Mouse (Mus musculus): Measurements from ENCODE around the gene Tox3. TPM values are rescaled to one million over a fixed set of nuclear protein-coding genes. Genes with fewer than 3 reads are reported as not detected.

Gene Tox3
- polyA plus RNA-seq, 1 experiment from 2014 or later = 0.08 TPM

- 64% methylated on average over 12 of the region's 12 CpGs for WGBS (ENCODE audit: insufficient replicate concordance)
- Histone ChIP-seq H3K9ac (no peak overlapping the region), H3K36me3 (replicated peaks) (no peaks in the 10 kb centered on the region), H3K4me2 (no peak overlapping the region), H3K9me3 (replicated peaks) (no peaks in the 10 kb centered on the region), H3K27ac (replicated peaks) (no peak overlapping the region), H3K4me3 (replicated peaks) (no peak overlapping the region), H3K4me1 (replicated peaks) (no peaks in the 10 kb centered on the region), H3K27me3 (no peaks in the 10 kb centered on the region)
- ATAC-seq (ENCODE audit: insufficient read depth) = no peak
These were observed 80.4 kb downstream of the Tox3 start for GRCm38 (mm10) chr8:90267698-90268256.

DNA sequence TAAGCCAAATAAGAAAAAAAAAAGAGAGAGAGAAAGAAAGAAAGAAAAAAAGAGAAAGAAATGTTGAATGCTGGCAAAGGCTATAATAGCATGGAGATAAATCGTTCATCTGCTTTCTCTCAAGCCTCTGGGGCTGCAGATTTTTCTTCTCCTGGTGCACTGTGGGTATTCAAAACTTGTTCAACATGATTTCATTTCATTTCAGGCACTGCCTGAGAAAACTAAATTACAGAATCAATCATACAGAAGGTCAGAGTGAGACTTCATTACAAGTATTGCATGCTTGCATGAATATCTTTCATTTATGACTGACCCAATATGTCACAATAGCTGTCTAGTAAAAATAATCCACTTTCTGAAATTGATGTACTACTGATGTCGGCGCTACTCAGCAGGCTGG is 81.2 kb downstream of the Tox3 start:
- H3K4me3 ChIP-seq (replicated peaks) = no peak overlapping the region
- WGBS (ENCODE audit: insufficient replicate concordance) = 64% methylated on average over 3 of the region's 3 CpGs
- no peaks in the 10 kb centered on the region for H3K36me3 ChIP-seq (replicated peaks)
- no peaks in the 10 kb centered on the region for H3K9me3 ChIP-seq (replicated peaks)
- H3K4me1 ChIP-seq (replicated peaks) = no peaks in the 10 kb centered on the region
- H3K4me2 ChIP-seq = no peak overlapping the region
- no peaks in the 10 kb centered on the region for H3K27me3 ChIP-seq
- no peak for ATAC-seq (ENCODE audit: insufficient read depth)
- no peak overlapping the region for H3K27ac ChIP-seq (replicated peaks)
- H3K9ac ChIP-seq = no peak overlapping the region

- Histone ChIP-seq H3K27ac (replicated peaks) (no peak overlapping the region), H3K9ac (no peak overlapping the region), H3K4me3 (replicated peaks) (no peak overlapping the region), H3K36me3 (replicated peaks) (no peaks in the 10 kb centered on the region), H3K4me2 (no peak overlapping the region), H3K9me3 (replicated peaks) (no peaks in the 10 kb centered on the region), H3K4me1 (replicated peaks) (no peaks in the 10 kb centered on the region), H3K27me3 (no peaks in the 10 kb centered on the region)
- 66% methylated on average over 8 of the region's 8 CpGs for WGBS (ENCODE audit: insufficient replicate concordance)
- no peak for ATAC-seq (ENCODE audit: insufficient read depth)
These were observed 81.9 kb downstream of the Tox3 start for GRCm38 (mm10) chr8:90266239-90266638.

- no peak overlapping the region for H3K27ac ChIP-seq (replicated peaks)
- no peak for ATAC-seq (ENCODE audit: insufficient read depth)
These were observed 93.8 kb downstream of the Tox3 start for GRCm38 (mm10) chr8:90254158-90254867.

DNA sequence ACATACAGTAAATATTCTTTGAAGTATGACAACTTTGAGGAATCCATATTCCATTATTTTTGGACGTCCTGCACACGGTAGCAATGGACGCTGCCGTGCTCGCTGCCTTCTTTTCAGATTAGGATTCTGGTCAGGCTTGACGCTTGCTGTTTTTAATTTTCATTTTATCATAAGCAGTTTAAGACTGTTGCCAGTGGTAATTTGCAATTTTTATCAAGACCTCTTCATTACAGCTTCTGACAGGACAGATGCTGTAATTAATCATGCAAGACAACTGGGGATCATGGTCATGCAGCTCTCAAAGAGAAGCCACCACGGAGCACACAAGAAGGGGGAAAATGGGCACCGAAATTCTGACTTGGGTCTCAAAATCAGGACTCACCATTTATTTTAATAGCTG is 101.8 kb downstream of the Tox3 start:
- no peak overlapping the region for H3K4me2 ChIP-seq
- H3K27ac ChIP-seq (replicated peaks) = no peak overlapping the region
- H3K9ac ChIP-seq = no peak overlapping the region
- no peaks in the 10 kb centered on the region for H3K4me1 ChIP-seq (replicated peaks)
- 72% methylated on average over 8 of the region's 8 CpGs for WGBS (ENCODE audit: insufficient replicate concordance)
- H3K36me3 ChIP-seq (replicated peaks) = no peaks in the 10 kb centered on the region
- H3K27me3 ChIP-seq = no peaks in the 10 kb centered on the region
- H3K4me3 ChIP-seq (replicated peaks) = no peak overlapping the region
- no peaks in the 10 kb centered on the region for H3K9me3 ChIP-seq (replicated peaks)
- no peak for ATAC-seq (ENCODE audit: insufficient read depth)

More at GRCm38 (mm10) chr8:90254158-90254867, 93.8 kb downstream of the Tox3 start:
- Histone ChIP-seq H3K9me3 (replicated peaks) (no peaks in the 10 kb centered on the region), H3K27me3 (no peaks in the 10 kb centered on the region), H3K4me3 (replicated peaks) (no peak overlapping the region), H3K4me1 (replicated peaks) (no peaks in the 10 kb centered on the region), H3K36me3 (replicated peaks) (no peaks in the 10 kb centered on the region), H3K9ac (no peak overlapping the region), H3K4me2 (no peak overlapping the region)
- 70% methylated on average over 11 of the region's 11 CpGs for WGBS (ENCODE audit: insufficient replicate concordance)

DNA sequence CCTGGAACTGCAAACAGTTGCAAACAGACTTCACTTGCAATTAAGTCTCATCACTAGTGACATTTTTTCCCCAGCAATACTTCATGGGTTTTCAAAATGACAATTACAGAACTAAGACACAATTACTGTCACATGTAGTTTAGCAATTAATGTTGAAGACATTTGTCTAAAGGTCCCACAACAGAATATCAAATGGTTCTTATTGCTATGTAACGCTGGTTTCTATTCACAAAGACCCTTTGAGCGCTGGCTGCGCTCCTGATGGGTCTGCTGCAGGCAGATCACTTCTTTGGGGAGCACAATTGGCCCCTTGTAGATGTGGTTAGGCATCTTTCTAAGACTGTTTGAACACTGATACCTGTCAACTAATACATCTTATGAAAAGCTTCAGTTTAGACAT is 102.3 kb downstream of the Tox3 start:
- H3K4me2 ChIP-seq = no peak overlapping the region
- no peak for ATAC-seq (ENCODE audit: insufficient read depth)
- no peaks in the 10 kb centered on the region for H3K9me3 ChIP-seq (replicated peaks)
- WGBS (ENCODE audit: insufficient replicate concordance) = 81% methylated on average over 3 of the region's 3 CpGs
- no peak overlapping the region for H3K9ac ChIP-seq
- H3K27me3 ChIP-seq = no peaks in the 10 kb centered on the region
- H3K36me3 ChIP-seq (replicated peaks) = no peaks in the 10 kb centered on the region
- no peaks in the 10 kb centered on the region for H3K4me1 ChIP-seq (replicated peaks)
- no peak overlapping the region for H3K27ac ChIP-seq (replicated peaks)
- no peak overlapping the region for H3K4me3 ChIP-seq (replicated peaks)

GRCm38 (mm10) chr8:90245187-90245586 is 103.0 kb downstream of the Tox3 start:
- no peaks in the 10 kb centered on the region for H3K27me3 ChIP-seq
- no peak overlapping the region for H3K27ac ChIP-seq (replicated peaks)
- ATAC-seq (ENCODE audit: insufficient read depth) = no peak
- no peak overlapping the region for H3K4me2 ChIP-seq
- 68% methylated on average over 5 of the region's 5 CpGs for WGBS (ENCODE audit: insufficient replicate concordance)
- no peak overlapping the region for H3K9ac ChIP-seq
- H3K36me3 ChIP-seq (replicated peaks) = no peaks in the 10 kb centered on the region
- no peaks in the 10 kb centered on the region for H3K4me1 ChIP-seq (replicated peaks)
- no peak overlapping the region for H3K4me3 ChIP-seq (replicated peaks)
- H3K9me3 ChIP-seq (replicated peaks) = no peaks in the 10 kb centered on the region

DNA sequence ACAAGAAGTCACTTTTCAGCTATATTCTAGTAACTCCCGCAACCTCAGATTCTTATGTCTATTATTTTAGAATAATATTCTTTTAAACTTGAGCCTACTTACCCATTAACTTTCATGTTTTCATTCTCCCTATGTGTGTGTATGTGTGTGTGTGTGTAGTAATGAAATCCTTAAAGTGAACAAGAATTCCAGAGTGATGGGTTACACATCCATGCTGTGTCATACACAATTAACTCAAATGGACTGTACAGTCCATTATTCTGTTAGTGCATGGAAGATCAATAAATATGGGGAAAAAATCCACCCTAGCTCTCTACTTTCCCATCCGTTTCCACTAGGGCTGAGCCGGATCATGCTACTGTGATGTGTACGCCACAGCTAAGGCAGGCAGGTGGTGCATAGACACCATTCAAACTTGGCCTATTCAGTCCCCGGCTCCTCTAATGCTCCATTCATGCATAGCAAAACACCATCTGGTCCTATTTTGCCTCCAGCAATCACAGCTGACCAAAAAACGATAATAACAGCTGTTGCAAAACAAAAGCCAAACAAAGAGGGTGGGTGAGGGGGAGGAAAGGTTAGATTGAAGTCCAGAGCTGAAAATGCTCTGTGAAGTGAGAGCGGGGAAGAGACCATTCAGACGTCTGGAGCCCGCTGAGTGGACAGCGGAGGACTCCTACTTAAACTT is 103.5 kb downstream of the Tox3 start:
- no peak overlapping the region for H3K4me3 ChIP-seq (replicated peaks)
- H3K9me3 ChIP-seq (replicated peaks) = no peaks in the 10 kb centered on the region
- 65% methylated on average over 10 of the region's 10 CpGs for WGBS (ENCODE audit: insufficient replicate concordance)
- H3K36me3 ChIP-seq (replicated peaks) = no peaks in the 10 kb centered on the region
- ATAC-seq (ENCODE audit: insufficient read depth) = no peak
- H3K4me2 ChIP-seq = no peak overlapping the region
- no peaks in the 10 kb centered on the region for H3K4me1 ChIP-seq (replicated peaks)
- no peak overlapping the region for H3K9ac ChIP-seq
- no peak overlapping the region for H3K27ac ChIP-seq (replicated peaks)
- H3K27me3 ChIP-seq = no peaks in the 10 kb centered on the region

DNA sequence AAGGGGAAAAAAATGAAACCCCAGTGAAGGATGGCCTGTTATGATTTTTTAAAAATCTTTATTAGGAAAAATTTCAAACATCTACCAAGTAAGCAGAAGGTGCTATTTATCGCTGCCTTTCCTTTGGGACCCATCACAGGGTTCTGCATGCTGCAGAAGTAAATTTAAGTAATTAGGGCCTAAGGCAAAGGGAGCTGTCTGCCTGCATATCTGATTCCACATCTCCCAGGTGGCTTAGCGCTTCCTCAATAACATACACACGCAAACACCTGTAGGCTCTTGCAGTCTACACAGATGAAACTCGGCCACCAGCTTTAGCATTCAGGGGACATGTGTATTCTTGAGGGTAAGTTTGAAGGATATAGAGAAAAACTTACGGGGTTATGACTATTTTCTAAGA is 104.2 kb downstream of the Tox3 start:
- H3K27me3 ChIP-seq = no peaks in the 10 kb centered on the region
- H3K4me3 ChIP-seq (replicated peaks) = no peak overlapping the region
- no peak overlapping the region for H3K4me2 ChIP-seq
- no peaks in the 10 kb centered on the region for H3K4me1 ChIP-seq (replicated peaks)
- no peak for ATAC-seq (ENCODE audit: insufficient read depth)
- no peaks in the 10 kb centered on the region for H3K36me3 ChIP-seq (replicated peaks)
- no peaks in the 10 kb centered on the region for H3K9me3 ChIP-seq (replicated peaks)
- no peak overlapping the region for H3K27ac ChIP-seq (replicated peaks)
- WGBS (ENCODE audit: insufficient replicate concordance) = 68% methylated on average over 5 of the region's 5 CpGs
- no peak overlapping the region for H3K9ac ChIP-seq

DNA sequence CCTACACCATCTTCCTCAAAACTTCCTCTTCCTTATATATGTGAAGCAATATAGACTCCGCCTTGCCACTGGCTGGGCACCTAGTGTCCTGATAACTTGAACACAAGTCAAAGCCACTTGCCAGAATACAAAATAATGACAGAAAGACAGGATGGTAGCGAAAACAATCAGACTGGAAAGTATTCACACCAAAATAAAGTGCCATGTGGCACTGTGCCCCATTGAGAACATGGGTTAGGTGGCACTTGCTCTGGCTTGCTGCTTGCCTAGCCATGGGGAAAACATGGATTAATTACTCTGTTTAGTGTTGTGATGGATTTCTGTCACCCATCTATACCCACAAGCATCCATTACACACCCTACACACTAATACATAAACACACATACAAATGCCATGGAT is 105.8 kb downstream of the Tox3 start:
- Histone ChIP-seq H3K9ac (no peak overlapping the region), H3K4me1 (replicated peaks) (no peaks in the 10 kb centered on the region), H3K27ac (replicated peaks) (no peak overlapping the region), H3K4me2 (no peak overlapping the region), H3K27me3 (no peaks in the 10 kb centered on the region), H3K4me3 (replicated peaks) (no peak overlapping the region), H3K36me3 (replicated peaks) (no peaks in the 10 kb centered on the region), H3K9me3 (replicated peaks) (no peaks in the 10 kb centered on the region)
- no peak for ATAC-seq (ENCODE audit: insufficient read depth)
- WGBS (ENCODE audit: insufficient replicate concordance) = 39% methylated on average over 2 of the region's 2 CpGs

- H3K36me3 ChIP-seq (replicated peaks) = no peaks in the 10 kb centered on the region
- H3K27me3 ChIP-seq = no peaks in the 10 kb centered on the region
- 56% methylated on average over 4 of the region's 4 CpGs for WGBS (ENCODE audit: insufficient replicate concordance)
- no peaks in the 10 kb centered on the region for H3K9me3 ChIP-seq (replicated peaks)
- H3K27ac ChIP-seq (replicated peaks) = no peak overlapping the region
- H3K9ac ChIP-seq = no peak overlapping the region
- H3K4me1 ChIP-seq (replicated peaks) = no peaks in the 10 kb centered on the region
- no peak overlapping the region for H3K4me2 ChIP-seq
- ATAC-seq (ENCODE audit: insufficient read depth) = no peak
- no peak overlapping the region for H3K4me3 ChIP-seq (replicated peaks)
These were observed 106.7 kb downstream of the Tox3 start for GRCm38 (mm10) chr8:90241461-90241860.
